Mouse (Mus musculus) thymus, adult 2 months (tissue): ENCODE data around the gene Olfr1441.

Experiments used
- CTCF ChIP-seq: fragments of 200-500 bp; IDR thresholded peaks from 2 replicates; pipeline ENCODE4 v1.5.1; 2012; ENCODE audit warnings: mild to moderate bottlenecking, control low read depth, low read length, moderate library complexity, borderline replicate concordance; ENCODE audit not compliant: control insufficient read depth, poor library complexity, insufficient read depth; ENCODE audit errors: extremely low read depth
- POLR2A ChIP-seq: fragments of 200-500 bp; IDR thresholded peaks from 2 replicates; pipeline ENCODE4 v1.6.1; 2012; ENCODE audit warnings: mild to moderate bottlenecking, low read length, control low read depth, moderate library complexity; ENCODE audit not compliant: control insufficient read depth, poor library complexity, insufficient read depth; ENCODE audit errors: extremely low read depth

DNA sequence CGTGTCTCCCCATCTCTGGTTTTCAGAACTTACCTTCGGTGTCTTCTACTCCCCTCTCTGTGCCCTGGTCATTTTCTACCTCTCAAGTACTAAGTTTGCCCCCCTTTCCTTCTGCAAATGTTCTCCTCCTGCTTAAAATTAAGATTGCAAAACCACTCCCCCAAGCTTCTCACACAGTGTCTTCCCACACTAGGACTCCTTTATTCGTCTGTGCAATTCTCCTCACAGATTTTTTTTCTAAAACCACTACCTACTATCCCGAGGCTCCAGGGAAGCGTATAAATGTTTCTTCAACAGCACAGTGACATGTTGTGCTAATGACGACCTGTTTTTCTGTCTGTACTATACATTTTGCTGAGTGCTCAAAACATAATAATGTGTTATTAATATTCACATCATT lies 3.3 kb downstream of the Olfr1441 start:
- TF ChIP-seq CTCF, result no peak
- TF ChIP-seq POLR2A, result no peak
